28 mouse cellular contexts compared by ENCODE assay signal in the genomic region with DNA sequence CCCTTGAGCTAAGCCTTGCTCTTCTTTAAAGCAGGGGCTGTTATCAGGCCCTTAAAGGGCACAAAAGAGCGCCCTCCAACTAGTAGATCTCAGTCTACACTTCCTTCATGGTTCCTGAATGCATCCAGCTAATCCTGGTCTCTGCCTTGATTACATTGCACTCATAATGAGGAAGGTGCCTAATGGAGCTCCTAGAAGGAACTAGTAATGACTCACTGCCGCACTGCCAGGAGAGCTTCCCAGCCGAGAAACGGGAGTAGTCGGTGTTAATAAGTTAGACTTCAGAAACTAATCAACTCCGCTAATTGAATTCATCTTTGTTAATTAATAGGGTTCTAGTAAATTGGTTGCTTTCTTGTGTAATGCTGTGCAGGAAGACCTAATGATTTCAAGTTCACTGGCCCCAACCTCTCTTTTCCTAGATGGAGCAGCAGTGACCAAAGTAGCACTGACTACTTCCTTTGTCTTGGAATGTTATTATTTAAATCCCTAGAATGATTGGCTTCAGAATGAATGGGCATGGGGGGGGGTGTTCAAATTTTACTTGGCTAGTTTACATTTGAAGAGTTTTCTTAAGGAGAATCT.
A peak's percentile ranks its signal among the peaks of the same experiment; 100 is the strongest.
DNase-seq lines count a peak whose midpoint lies in the region; ATAC-seq and TF ChIP-seq lines count a peak whose summit lies in the region.
"Had no signal": no experiment of that assay in that cellular context is flagged by ENCODE, and none has a peak within 500 bp of the region (broad histone marks: within the 10 kb centered on the region; RNA-seq: fewer than 3 reads in every experiment).

No protein-coding gene starts in this region.

- no peaks in the 10 kb centered on the region for H3K4me1 ChIP-seq in forebrain, embryonic 14.5 days (ENCODE audit: control insufficient read depth, insufficient read depth, low read length)
- peaks cover 4% of the 10 kb centered on the region; the same call in 1 of the 2 replicates for H3K4me1 ChIP-seq in forebrain, embryonic 13.5 days
- no peaks in the 10 kb centered on the region for H3K4me1 ChIP-seq in midbrain, postnatal 0 days (ENCODE audit: insufficient read depth, low read length)
- H3K4me1 ChIP-seq in midbrain, embryonic 14.5 days (ENCODE audit: control insufficient read depth, insufficient read depth, low read length), result no peaks in the 10 kb centered on the region
- no peaks in the 10 kb centered on the region for H3K4me1 ChIP-seq in MEL (ENCODE audit: control insufficient read depth in 1 of 2, insufficient read depth in 2 of 2, low read length in 2 of 2)
- H3K4me1 ChIP-seq: embryonic facial prominence, embryonic 12.5 days; embryonic facial prominence, embryonic 15.5 days; heart, embryonic 12.5 days; heart, embryonic 15.5 days; hindbrain, embryonic 15.5 days; intestine, embryonic 15.5 days had no signal

- H3K27me3 ChIP-seq in forebrain, embryonic 14.5 days (replicated peaks; ENCODE audit: control insufficient read depth, insufficient read depth, low read length), result no peaks in the 10 kb centered on the region
- no peaks in the 10 kb centered on the region for H3K27me3 ChIP-seq in forebrain, embryonic 13.5 days
- H3K27me3 ChIP-seq in midbrain, postnatal 0 days (ENCODE audit: insufficient read depth, low read length), result no peaks in the 10 kb centered on the region
- H3K27me3 ChIP-seq in midbrain, embryonic 14.5 days (ENCODE audit: control insufficient read depth, insufficient read depth, low read length), result no peaks in the 10 kb centered on the region
- H3K27me3 ChIP-seq in MEL (ENCODE audit: control insufficient read depth in 1 of 2, insufficient read depth in 2 of 2, low read length in 2 of 2), result no peaks in the 10 kb centered on the region
- H3K27me3 ChIP-seq: embryonic facial prominence, embryonic 12.5 days; embryonic facial prominence, embryonic 15.5 days; heart, embryonic 12.5 days; heart, embryonic 15.5 days; hindbrain, embryonic 15.5 days; intestine, embryonic 15.5 days; Patski had no signal

- peaks cover 6% of the 10 kb centered on the region; the same call in 1 of the 2 replicates for H3K36me3 ChIP-seq in forebrain, embryonic 14.5 days (ENCODE audit: control insufficient read depth, insufficient read depth, low read length)
- H3K36me3 ChIP-seq in forebrain, embryonic 13.5 days (ENCODE audit: poor library complexity, severe bottlenecking), result peaks cover 10% of the 10 kb centered on the region; the same call in 1 of the 2 replicates
- peaks cover 12% of the 10 kb centered on the region for H3K36me3 ChIP-seq in midbrain, postnatal 0 days (ENCODE audit: insufficient read depth, low read length)
- H3K36me3 ChIP-seq in midbrain, embryonic 14.5 days (ENCODE audit: control insufficient read depth, insufficient read depth, low read length), result 0 out of 2 replicates have a peak, but pooled peaks cover 5% of the 10 kb centered on the region
- peaks cover 0 to 2% of the 10 kb centered on the region in 2 experiments; a peak in 2 of 4 replicates for H3K36me3 ChIP-seq in MEL (ENCODE audit: control insufficient read depth in 1 of 2, insufficient read depth in 2 of 2, low read length in 2 of 2)
- H3K36me3 ChIP-seq: heart, embryonic 15.5 days; intestine, embryonic 15.5 days had no signal

- H3K4me3 ChIP-seq in forebrain, embryonic 14.5 days (ENCODE audit: low read depth, low read length), result no peak overlapping the region
- no peak overlapping the region for H3K4me3 ChIP-seq in forebrain, embryonic 13.5 days
- H3K4me3 ChIP-seq in midbrain, postnatal 0 days (ENCODE audit: low read depth, low read length), result no peak overlapping the region
- no peak overlapping the region for H3K4me3 ChIP-seq in midbrain, embryonic 14.5 days (replicated peaks; ENCODE audit: low read depth, low read length)
- no peak overlapping the region for H3K4me3 ChIP-seq in MEL (ENCODE audit: control insufficient read depth in 1 of 2, insufficient read depth in 1 of 2, low read depth in 2 of 2, low read length in 2 of 2)
- H3K4me3 ChIP-seq: embryonic facial prominence, embryonic 12.5 days; embryonic facial prominence, embryonic 15.5 days; gastrocnemius, adult 2 months; heart, embryonic 12.5 days; heart, embryonic 15.5 days; hindbrain, embryonic 15.5 days; intestine, embryonic 15.5 days had no signal

- H3K9ac ChIP-seq in forebrain, embryonic 14.5 days (ENCODE audit: low read length), result no peak overlapping the region
- H3K9ac ChIP-seq in forebrain, embryonic 13.5 days, result no peak overlapping the region
- H3K9ac ChIP-seq in midbrain, postnatal 0 days (replicated peaks; ENCODE audit: low read length, poor library complexity, severe bottlenecking), result no peak overlapping the region
- no peak overlapping the region for H3K9ac ChIP-seq in midbrain, embryonic 14.5 days (replicated peaks; ENCODE audit: low read length)
- H3K9ac ChIP-seq in MEL (ENCODE audit: control insufficient read depth, low read depth, low read length, poor library complexity, severe bottlenecking), result no peak overlapping the region
- H3K9ac ChIP-seq: embryonic facial prominence, embryonic 12.5 days; embryonic facial prominence, embryonic 15.5 days; forebrain, postnatal 0 days; heart, embryonic 12.5 days; heart, embryonic 15.5 days; hindbrain, embryonic 15.5 days; intestine, embryonic 15.5 days had no signal

- no peak for TF ChIP-seq EP300 in MEL (IDR thresholded peaks at IDR 0.05; ENCODE audit: low read depth in 1 of 2, low read length in 2 of 2)

- H3K9me3 ChIP-seq in forebrain, embryonic 14.5 days (replicated peaks; ENCODE audit: control insufficient read depth, low read length), result no peaks in the 10 kb centered on the region
- H3K9me3 ChIP-seq in forebrain, embryonic 13.5 days (replicated peaks), result no peaks in the 10 kb centered on the region
- H3K9me3 ChIP-seq in midbrain, postnatal 0 days (ENCODE audit: low read length), result no peaks in the 10 kb centered on the region
- H3K9me3 ChIP-seq in midbrain, embryonic 14.5 days (ENCODE audit: control insufficient read depth, low read length), result no peaks in the 10 kb centered on the region
- no peaks in the 10 kb centered on the region for H3K9me3 ChIP-seq in MEL (replicated peaks; ENCODE audit: insufficient read depth, low read length)
- H3K9me3 ChIP-seq: embryonic facial prominence, embryonic 12.5 days; embryonic facial prominence, embryonic 15.5 days; heart, embryonic 12.5 days; heart, embryonic 15.5 days; hindbrain, embryonic 15.5 days; intestine, embryonic 15.5 days had no signal

- 22% methylated on average over 6 of the region's 6 CpGs for WGBS in forebrain, embryonic 14.5 days
- 47% methylated on average over 6 of the region's 6 CpGs for WGBS in forebrain, embryonic 13.5 days
- WGBS in midbrain, postnatal 0 days, result 90% methylated on average over 6 of the region's 6 CpGs
- WGBS in midbrain, embryonic 14.5 days, result 89% methylated on average over 6 of the region's 6 CpGs

- no peaks in the 10 kb centered on the region for H3K79me2 ChIP-seq in MEL (ENCODE audit: control insufficient read depth, insufficient read depth, low read length, poor library complexity)

- H3K27ac ChIP-seq in forebrain, embryonic 14.5 days (ENCODE audit: low read depth, low read length), result no peak overlapping the region
- no peak overlapping the region for H3K27ac ChIP-seq in forebrain, embryonic 13.5 days
- no peak overlapping the region for H3K27ac ChIP-seq in midbrain, postnatal 0 days (ENCODE audit: low read depth, low read length)
- H3K27ac ChIP-seq in midbrain, embryonic 14.5 days (replicated peaks; ENCODE audit: low read depth, low read length), result no peak overlapping the region
- no peak overlapping the region for H3K27ac ChIP-seq in MEL (ENCODE audit: control insufficient read depth, low read depth, low read length)
- H3K27ac ChIP-seq: embryonic facial prominence, embryonic 12.5 days; embryonic facial prominence, embryonic 15.5 days; gastrocnemius, adult 2 months; heart, embryonic 15.5 days; hindbrain, embryonic 15.5 days; intestine, embryonic 15.5 days had no signal

- no peak overlapping the region for H3K4me2 ChIP-seq in forebrain, embryonic 14.5 days (ENCODE audit: low read length)
- no peak overlapping the region for H3K4me2 ChIP-seq in forebrain, embryonic 13.5 days
- no peak overlapping the region for H3K4me2 ChIP-seq in midbrain, postnatal 0 days (ENCODE audit: low read depth, low read length, poor library complexity, severe bottlenecking)
- no peak overlapping the region for H3K4me2 ChIP-seq in midbrain, embryonic 14.5 days (ENCODE audit: low read length)
- H3K4me2 ChIP-seq: embryonic facial prominence, embryonic 12.5 days; embryonic facial prominence, embryonic 15.5 days; heart, embryonic 12.5 days; heart, embryonic 15.5 days; hindbrain, embryonic 15.5 days; intestine, embryonic 15.5 days had no signal

- peak; percentile 65 for DNase-seq in forebrain, embryonic 14.5 days (ENCODE audit: low spot score)
- DNase-seq in midbrain, postnatal 0 days (ENCODE audit: low spot score), result peak; percentile 19
- no peak for DNase-seq in midbrain, embryonic 14.5 days
- peak; percentile 25 for DNase-seq in MEL (ENCODE audit: low read depth, low spot score)
- peak; percentile 34 for DNase-seq in Muller cell, postnatal 12 days (ENCODE audit: inconsistent ontology term)
- no peak for DNase-seq in gastrocnemius, postnatal 4 days (ENCODE audit: low spot score in 2 of 2)
- DNase-seq: adrenal gland, postnatal 10 days; adrenal gland, postnatal 36 days; cerebellum, adult 11 months; cerebellum, adult 2 months; cerebellum, adult 9-11 months; cerebellum, postnatal 25 days; forebrain, postnatal 0 days; gastrocnemius, adult 2 months; gastrocnemius, postnatal 14 days; heart, adult 18-20 months; heart, postnatal 10 days; heart, postnatal 4 days; kidney, adult 11 months had no signal

- no peak for TF ChIP-seq POLR2A in MEL (IDR thresholded peaks at IDR 0.05; ENCODE audit: control insufficient read depth in 1 of 2, insufficient read depth in 1 of 2, low read depth in 1 of 2, low read length in 2 of 2, poor library complexity in 1 of 2)

- TF ChIP-seq CTCF in midbrain, postnatal 0 days (IDR thresholded peaks at IDR 0.05), result no peak
- peak in 1 of 3 experiments; percentile 25; a peak in 2 of 6 replicates for TF ChIP-seq CTCF in MEL (IDR thresholded peaks at IDR 0.05 in 2 of 3, conservative IDR thresholded peaks at IDR 0.05 in 1 of 3; ENCODE audit: control insufficient read depth in 1 of 3, insufficient read depth in 1 of 3, low read depth in 2 of 3, low read length in 3 of 3, poor library complexity in 1 of 3, severe bottlenecking in 1 of 3)

- no peak for TF ChIP-seq RAD21 in MEL (IDR thresholded peaks at IDR 0.05; ENCODE audit: low read depth, low read length)

- ATAC-seq in forebrain, embryonic 14.5 days, result peak; percentile 40; the same call in 1 of the 2 replicates
- no peak; the same call in 1 of the 2 replicates for ATAC-seq in forebrain, embryonic 13.5 days
- no peak for ATAC-seq in midbrain, postnatal 0 days (ENCODE audit: low FRiP score)
- ATAC-seq in midbrain, embryonic 14.5 days (ENCODE audit: low FRiP score, low TSS enrichment), result no peak
- ATAC-seq: CD4-positive, CD25-positive, alpha-beta regulatory T cell, adult 4 months; forebrain, postnatal 0 days; intestine, embryonic 15.5 days; Patski had no signal

TF ChIP-seq in MEL, 35 proteins besides CTCF, POLR2A, EP300 and RAD21 (continues in another document):
- no peak for TF ChIP-seq E2F4 (IDR thresholded peaks at IDR 0.05; ENCODE audit: borderline replicate concordance, low read depth, low read length)
- TF ChIP-seq ZC3H11A (IDR thresholded peaks at IDR 0.05; ENCODE audit: low read depth, low read length), result no peak
- no peak for TF ChIP-seq USF2 (IDR thresholded peaks at IDR 0.05; ENCODE audit: borderline replicate concordance in 1 of 2, insufficient read depth in 1 of 2, low read depth in 1 of 2, low read length in 2 of 2)

Comparison
In these comparisons a context has a peak if more than half of its experiments do, and no peak if none do; other contexts are left out.
1. DNase-seq: peak in forebrain, embryonic 14.5 days (single experiment), midbrain, postnatal 0 days (single experiment), MEL (single experiment) and Muller cell, postnatal 12 days (single experiment); none in midbrain, embryonic 14.5 days (single experiment) and gastrocnemius, postnatal 4 days (0 of 2).